8 mouse cellular contexts compared by ENCODE assay signal in genomic region chr2:164909542-164909941, GRCm38 (mm10). TPM values are rescaled to one million over a fixed set of nuclear protein-coding genes. Genes with fewer than 3 reads are reported as not detected.
DNase-seq lines count a peak whose midpoint lies in the region; ATAC-seq and TF ChIP-seq lines count a peak whose summit lies in the region.

No protein-coding gene starts in this region.

- H3K9ac ChIP-seq in hindbrain, postnatal 0 days (replicated peaks; ENCODE audit: low read length): no peak overlapping the region
- peak overlapping the region; percentile 95 for H3K9ac ChIP-seq in liver, embryonic 13.5 days

- H3K4me1 ChIP-seq in hindbrain, postnatal 0 days (ENCODE audit: insufficient read depth, low read length): peaks cover 15% of the 10 kb centered on the region
- peaks cover 48% of the 10 kb centered on the region for H3K4me1 ChIP-seq in liver, embryonic 13.5 days (replicated peaks)

- H3K4me2 ChIP-seq in hindbrain, postnatal 0 days (ENCODE audit: low read depth, low read length): peak overlapping the region; percentile 74
- peak overlapping the region; percentile 82 for H3K4me2 ChIP-seq in liver, embryonic 13.5 days

- H3K9me3 ChIP-seq in hindbrain, postnatal 0 days (ENCODE audit: low read length): no peaks in the 10 kb centered on the region
- peaks cover 13% of the 10 kb centered on the region for H3K9me3 ChIP-seq in liver, embryonic 13.5 days (replicated peaks)

- WGBS in hindbrain, postnatal 0 days: 81% methylated on average over 1 of the region's 1 CpGs
- WGBS in liver, embryonic 13.5 days (ENCODE audit: insufficient replicate concordance): 76% methylated on average over 1 of the region's 1 CpGs

- H3K27me3 ChIP-seq in hindbrain, postnatal 0 days (ENCODE audit: insufficient read depth, low read length): no peaks in the 10 kb centered on the region
- no peaks in the 10 kb centered on the region for H3K27me3 ChIP-seq in liver, embryonic 13.5 days

- H3K4me3 ChIP-seq in hindbrain, postnatal 0 days (ENCODE audit: low read length): peak overlapping the region; percentile 63; the same call in 1 of the 2 replicates
- peak overlapping the region; percentile 91 for H3K4me3 ChIP-seq in liver, embryonic 13.5 days (replicated peaks)

- peak; percentile 63 for TF ChIP-seq CTCF in hindbrain, postnatal 0 days (IDR thresholded peaks at IDR 0.05; ENCODE audit: low read depth)

- H3K27ac ChIP-seq in hindbrain, postnatal 0 days: no peak overlapping the region
- peak overlapping the region; percentile 93 for H3K27ac ChIP-seq in liver, embryonic 13.5 days

- H3K36me3 ChIP-seq in hindbrain, postnatal 0 days (ENCODE audit: insufficient read depth, low read length): peaks cover 38% of the 10 kb centered on the region
- H3K36me3 ChIP-seq in liver, embryonic 13.5 days: peaks cover 49% of the 10 kb centered on the region

- peak; percentile 21 for ATAC-seq in erythroblast, adult 5-6 weeks (replicated peaks; ENCODE audit: low FRiP score, poor library complexity, severe bottlenecking)
- ATAC-seq in hindbrain, postnatal 0 days: no peak
- no peak for ATAC-seq in liver, embryonic 13.5 days (ENCODE audit: low read depth)
- no peak for ATAC-seq in monocyte, adult 5-6 weeks (replicated peaks; ENCODE audit: insufficient number of reproducible peaks, low FRiP score, low TSS enrichment, poor library complexity, severe bottlenecking)

- DNase-seq in urinary bladder, postnatal 14 days (ENCODE audit: low spot score): peak; percentile 35
- no peak for DNase-seq in urinary bladder, postnatal 4 days (ENCODE audit: low spot score in 2 of 2)
- DNase-seq in hindbrain, postnatal 0 days (ENCODE audit: low spot score): peak; percentile 50
- DNase-seq in liver, embryonic 13.5 days: peak; percentile 50
- peak; percentile 58 to 60 for DNase-seq in natural killer cell, adult 2 months (ENCODE audit: low spot score in 2 of 2)
- no peak for DNase-seq in ovary, postnatal 14 days (ENCODE audit: low spot score)

RNA-seq across cellular contexts. Expression of gene Zfp335, which starts 2.0 kb away (rescaled TPM):
- total RNA-seq in erythroblast, adult 5-6 weeks (2015; ENCODE audit: low replicate concordance): 13.4 and 17.9 TPM in 2 replicates
- 9.9 and 10.3 TPM in 2 replicates for total RNA-seq in erythroblast, adult 5-6 weeks (2017; ENCODE audit: low replicate concordance)
- 26.5 and 28.3 TPM in 2 replicates for total RNA-seq in hindbrain, postnatal 0 days (2014; rRNA removed)
- 9.0 and 9.2 TPM in 2 replicates for polyA plus RNA-seq in hindbrain, postnatal 0 days (2015; fragmentation: Nextera tagmentation; extraction: Ambion mirVana)
- 5.4 and 6.1 TPM in 2 replicates for polyA plus RNA-seq in liver, embryonic 13.5 days (2015; fragmentation: Nextera tagmentation; extraction: Ambion mirVana)
- 9.1 to 21.0 TPM (median 12.5 TPM) in 3 replicates for total RNA-seq in monocyte, adult 5-6 weeks (2017)

RNA-seq across cellular contexts. Expression of gene Pcif1, which starts 30.4 kb away (rescaled TPM):
- 5.6 and 22.6 TPM in 2 replicates for total RNA-seq in erythroblast, adult 5-6 weeks (2015; ENCODE audit: low replicate concordance)
- 19.0 and 30.5 TPM in 2 replicates for total RNA-seq in erythroblast, adult 5-6 weeks (2017; ENCODE audit: low replicate concordance)
- 76.7 and 83.7 TPM in 2 replicates for total RNA-seq in hindbrain, postnatal 0 days (2014; rRNA removed)
- 107 and 108 TPM in 2 replicates for polyA plus RNA-seq in hindbrain, postnatal 0 days (2015; fragmentation: Nextera tagmentation; extraction: Ambion mirVana)
- 45.5 and 48.3 TPM in 2 replicates for polyA plus RNA-seq in liver, embryonic 13.5 days (2015; fragmentation: Nextera tagmentation; extraction: Ambion mirVana)
- 60.0 to 62.1 TPM (median 60.1 TPM) in 3 replicates for total RNA-seq in monocyte, adult 5-6 weeks (2017)

RNA-seq across cellular contexts. Expression of gene Mmp9, which starts 31.0 kb away (rescaled TPM):
- total RNA-seq in erythroblast, adult 5-6 weeks (2015; ENCODE audit: low replicate concordance): 73.6 and 120 TPM in 2 replicates
- total RNA-seq in erythroblast, adult 5-6 weeks (2017; ENCODE audit: low replicate concordance): 31.4 and 35.7 TPM in 2 replicates
- total RNA-seq in hindbrain, postnatal 0 days (2014; rRNA removed): 8.8 and 14.4 TPM in 2 replicates
- 6.7 and 7.1 TPM in 2 replicates for polyA plus RNA-seq in hindbrain, postnatal 0 days (2015; fragmentation: Nextera tagmentation; extraction: Ambion mirVana)
- 1.1 and 1.2 TPM in 2 replicates for polyA plus RNA-seq in liver, embryonic 13.5 days (2015; fragmentation: Nextera tagmentation; extraction: Ambion mirVana)
- total RNA-seq in monocyte, adult 5-6 weeks (2017): 1.7 to 19.4 TPM (median 15.0 TPM) in 3 replicates

RNA-seq across cellular contexts. Expression of gene Slc12a5, which starts 51.1 kb away (rescaled TPM):
- total RNA-seq in erythroblast, adult 5-6 weeks (2015; ENCODE audit: low replicate concordance): not detected in 2 replicates
- total RNA-seq in erythroblast, adult 5-6 weeks (2017; ENCODE audit: low replicate concordance): not detected in 2 replicates
- 257 TPM in 2 replicates for total RNA-seq in hindbrain, postnatal 0 days (2014; rRNA removed)
- 67.1 and 71.0 TPM in 2 replicates for polyA plus RNA-seq in hindbrain, postnatal 0 days (2015; fragmentation: Nextera tagmentation; extraction: Ambion mirVana)
- polyA plus RNA-seq in liver, embryonic 13.5 days (2015; fragmentation: Nextera tagmentation; extraction: Ambion mirVana): 0.17 and 0.18 TPM in 2 replicates
- total RNA-seq in monocyte, adult 5-6 weeks (2017): 0.11 to 1.7 TPM (median 0.29 TPM) in 3 replicates

RNA-seq across cellular contexts. Expression of gene Pltp, which starts 52.0 kb away (rescaled TPM):
- 0.58 and 0.84 TPM in 2 replicates for total RNA-seq in erythroblast, adult 5-6 weeks (2015; ENCODE audit: low replicate concordance)
- 1.8 and 3.3 TPM in 2 replicates for total RNA-seq in erythroblast, adult 5-6 weeks (2017; ENCODE audit: low replicate concordance)
- 76.2 and 88.7 TPM in 2 replicates for total RNA-seq in hindbrain, postnatal 0 days (2014; rRNA removed)
- 99.6 and 117 TPM in 2 replicates for polyA plus RNA-seq in hindbrain, postnatal 0 days (2015; fragmentation: Nextera tagmentation; extraction: Ambion mirVana)
- polyA plus RNA-seq in liver, embryonic 13.5 days (2015; fragmentation: Nextera tagmentation; extraction: Ambion mirVana): 7.7 and 8.3 TPM in 2 replicates
- total RNA-seq in monocyte, adult 5-6 weeks (2017): 37.3 to 58.3 TPM (median 46.8 TPM) in 3 replicates

Comparison
In these comparisons a context has a peak if more than half of its experiments do, and no peak if none do; other contexts are left out.
1. DNase-seq: peak in urinary bladder, postnatal 14 days (single experiment), hindbrain, postnatal 0 days (single experiment), liver, embryonic 13.5 days (single experiment) and natural killer cell, adult 2 months (2 of 2); none in urinary bladder, postnatal 4 days (0 of 2) and ovary, postnatal 14 days (single experiment).